Mouse (Mus musculus) c-Kit-positive CD71-positive TER-119-positive erythroid progenitor cells, embryonic 14.5 days (primary cell): Measurements from ENCODE around the gene Ect2.

Experiments used
- DNase-seq: peaks from one replicate; pipeline ENCODE4 v3.0.0-alpha.2; 2013; ENCODE audit warnings: low spot score

The Ect2 gene

DNA sequence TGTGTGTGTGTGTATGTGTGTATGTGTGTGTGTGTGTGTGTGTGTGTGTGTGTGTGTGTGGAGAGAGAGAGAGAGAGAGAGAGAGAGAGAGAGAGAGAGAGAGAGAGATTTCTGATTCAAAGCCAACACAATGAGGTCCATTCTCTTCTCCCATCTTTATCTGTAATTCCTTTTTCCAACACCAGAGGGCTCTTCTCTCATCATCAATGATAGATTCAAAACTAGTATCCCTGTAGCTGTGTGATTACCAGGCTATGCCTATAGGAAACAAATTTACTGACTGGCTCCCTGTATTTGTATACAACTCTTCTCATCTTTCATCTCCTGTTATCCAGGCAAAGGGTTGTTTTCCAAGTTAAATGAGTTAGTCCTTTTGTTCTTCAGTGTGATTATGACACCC lies 86.5 kb downstream of the Ect2 start:
- peak; percentile 39 for DNase-seq

DNA sequence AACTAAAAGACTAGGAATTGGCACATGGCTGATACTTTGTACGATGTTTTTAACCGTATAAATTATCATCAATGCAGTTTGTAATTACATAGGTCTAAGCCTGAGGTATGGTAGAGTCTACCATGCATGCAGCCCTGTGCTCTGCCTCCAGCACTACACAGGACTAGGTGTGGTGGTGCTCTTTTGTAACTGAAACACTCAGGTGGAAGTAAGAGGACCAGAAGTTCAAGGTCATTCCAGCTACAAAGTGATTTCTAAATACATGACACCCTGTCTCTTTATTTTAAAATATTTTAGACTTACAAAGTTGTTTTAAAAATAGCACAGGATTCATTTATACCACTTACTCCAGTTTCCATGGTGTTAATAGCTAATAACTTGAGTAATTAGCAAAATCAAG lies 88.8 kb downstream of the Ect2 start:
- no peak for DNase-seq

DNA sequence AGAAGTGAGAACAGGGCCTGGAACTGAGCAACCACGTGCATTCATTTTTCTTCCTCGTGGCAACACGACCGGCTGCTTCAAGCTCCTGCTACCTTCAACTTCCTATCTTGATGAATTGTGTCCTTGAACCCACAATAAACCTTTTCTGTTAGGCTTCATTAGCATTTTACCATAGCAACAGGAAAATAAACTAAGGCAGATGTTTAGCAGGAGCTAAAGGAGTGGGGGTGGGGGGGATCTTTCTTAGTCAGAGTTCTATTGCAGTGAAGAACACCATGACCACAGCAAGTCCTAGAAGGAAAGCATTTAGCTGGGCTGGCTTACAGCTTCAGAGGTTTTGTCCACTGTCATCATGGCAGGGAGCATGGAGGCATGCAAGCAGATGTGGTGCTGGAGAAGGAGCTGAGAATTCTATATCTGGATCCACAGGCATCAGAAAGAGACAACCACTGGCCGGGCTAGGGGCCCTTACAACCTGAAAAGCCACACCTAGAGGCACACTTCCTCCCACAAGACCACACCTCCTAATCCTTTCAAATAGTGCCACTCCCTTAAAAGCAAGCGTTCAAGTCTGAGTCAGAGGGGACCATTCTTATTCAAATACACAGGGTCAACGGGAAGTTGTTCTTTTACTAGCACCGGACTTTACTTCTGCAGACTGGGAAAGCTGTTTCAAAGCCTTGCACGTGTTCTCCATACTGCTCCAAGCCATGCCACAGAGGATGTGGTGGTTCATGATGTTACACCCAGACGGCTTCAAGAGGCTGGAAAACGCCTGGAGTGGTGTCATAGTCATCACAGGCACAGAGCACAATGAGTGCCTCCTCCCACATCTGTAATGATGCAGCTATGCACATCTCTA lies 90.0 kb downstream of the Ect2 start:
- DNase-seq: no peak

DNA sequence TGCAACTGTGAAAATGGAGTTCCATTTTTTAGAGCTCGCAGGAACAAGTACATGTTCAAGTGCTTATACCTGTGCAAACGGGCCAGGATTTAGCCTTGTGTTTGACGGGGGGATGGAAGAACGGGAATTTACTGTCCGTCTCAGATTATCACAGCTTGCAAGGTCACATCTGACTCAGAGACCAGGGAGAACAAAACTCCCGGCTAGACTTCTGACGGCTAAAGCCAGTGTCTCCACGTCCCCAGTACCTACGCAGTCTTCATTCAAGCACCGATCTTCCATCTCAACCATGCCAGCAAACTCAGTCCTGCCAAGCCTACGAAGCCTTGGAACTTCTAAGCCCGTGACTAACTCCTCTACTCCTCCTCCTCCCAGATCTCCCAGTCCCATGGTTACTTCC lies 93.2 kb downstream of the Ect2 start:
- DNase-seq: no peak

DNA sequence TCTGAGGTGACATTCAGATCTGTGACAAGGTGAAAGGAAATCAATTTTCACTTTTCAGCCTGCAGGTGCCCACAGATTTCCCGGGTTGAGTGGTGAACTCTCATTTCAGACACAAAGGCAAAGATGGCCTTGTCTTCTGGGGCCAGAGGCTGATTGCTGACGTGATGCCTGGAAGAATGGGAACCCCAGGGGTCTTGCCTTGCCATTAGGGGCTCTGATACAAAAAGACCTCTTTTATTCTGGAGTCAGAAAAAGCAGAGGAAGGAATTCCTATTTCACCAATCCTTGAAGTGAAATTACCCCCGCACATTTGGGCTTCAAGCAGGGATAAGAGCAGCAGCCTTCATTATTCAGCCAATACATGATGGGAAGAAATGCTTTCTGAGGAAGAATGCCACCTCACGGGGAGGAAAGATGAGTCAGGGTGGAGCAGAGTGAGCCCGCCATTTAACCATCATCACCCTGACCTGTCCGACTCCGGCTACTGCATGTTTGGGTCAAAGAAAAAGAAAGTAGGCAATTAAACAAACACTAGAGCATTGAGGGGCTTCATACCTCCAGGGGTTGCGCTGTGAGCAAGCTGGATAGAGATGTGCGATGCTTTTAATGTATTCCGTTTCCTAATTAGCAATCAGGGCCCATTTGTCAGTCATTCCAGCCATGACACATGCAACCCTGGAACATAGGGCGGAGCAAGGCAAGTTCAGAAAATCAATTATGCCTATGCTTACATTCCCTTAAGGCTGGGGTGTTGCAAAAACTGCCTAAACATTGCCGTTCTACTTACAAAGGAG lies 94.0 kb downstream of the Ect2 start:
- no peak for DNase-seq

DNA sequence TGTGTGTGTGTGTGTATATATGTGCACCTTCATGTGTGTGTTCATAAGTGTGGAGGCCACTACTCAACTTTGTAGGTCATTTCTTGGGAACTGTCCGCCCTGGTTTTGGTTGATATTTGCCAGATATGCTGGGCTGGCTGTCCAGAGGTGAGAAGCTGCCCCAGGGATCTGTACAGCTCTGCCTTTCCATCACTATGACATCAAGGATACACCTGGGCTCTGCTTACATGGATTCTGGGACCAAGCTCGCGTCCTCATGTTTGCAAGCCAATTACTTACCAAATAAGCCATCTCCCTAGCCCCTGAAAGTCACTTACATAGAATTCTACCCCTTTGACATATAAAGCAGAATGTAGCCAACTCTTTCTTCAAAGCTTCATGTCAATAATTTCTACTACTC lies 98.2 kb downstream of the Ect2 start:
- no peak for DNase-seq

DNA sequence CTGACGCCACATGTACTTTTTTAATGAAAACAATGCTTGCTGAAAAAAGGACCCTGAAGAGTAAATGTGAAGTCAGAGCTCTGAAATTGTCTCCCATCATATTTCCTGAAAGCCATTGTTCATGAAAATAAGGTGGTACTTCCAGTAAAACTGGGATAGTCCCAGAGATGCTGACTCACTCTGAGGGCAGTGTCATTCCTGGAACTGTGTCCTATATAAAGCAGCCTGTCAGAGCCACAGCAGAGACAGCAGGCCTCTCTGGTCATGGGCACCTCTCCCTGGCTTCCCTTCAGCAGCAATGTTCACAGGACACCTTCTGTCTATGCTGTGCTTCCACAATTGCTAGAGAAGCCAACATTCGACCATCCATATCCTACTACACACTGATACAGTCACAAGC lies 98.9 kb downstream of the Ect2 start:
- no peak for DNase-seq
